Mouse (Mus musculus) liver, postnatal 0 days (tissue): ENCODE data around the gene Rpl3l. TPM values are rescaled to one million over a fixed set of nuclear protein-coding genes. Genes with fewer than 3 reads are reported as not detected.
A peak's percentile ranks its signal among the peaks of the same experiment; 100 is the strongest.

Experiments
- ATAC-seq: fragments of 200-750 bp; cut with Nextera tagmentation; 2 replicates; pipeline ENCODE4 v1.8.0; 2017; ENCODE audit warnings: mild to moderate bottlenecking, moderate library complexity
- DNase-seq: peaks from one replicate; pipeline ENCODE4 v3.0.0-alpha.2; 2016
- H3K27ac ChIP-seq: fragments of 300-500 bp; sonication (generic); 2 replicates; pipeline ENCODE4 v1.5.1; 2014; ENCODE audit warnings: antibody characterized with exemption, moderate library complexity, mild to moderate bottlenecking, low read depth
- H3K27me3 ChIP-seq: fragments of 300-500 bp; sonication (generic); 2 replicates; pipeline ENCODE4 v1.6.1; 2014; ENCODE audit warnings: low read length, control low read depth, mixed read lengths; ENCODE audit not compliant: insufficient read depth
- H3K36me3 ChIP-seq: fragments of 300-500 bp; sonication (generic); replicated peaks from 2 replicates; pipeline ENCODE4 v1.6.1; 2014; ENCODE audit warnings: mild to moderate bottlenecking, control low read depth, low read length, moderate library complexity, mixed read lengths; ENCODE audit not compliant: insufficient read depth
- H3K4me1 ChIP-seq: fragments of 300-500 bp; sonication (generic); 2 replicates; pipeline ENCODE4 v1.6.1; 2014; ENCODE audit warnings: antibody characterized with exemption, mild to moderate bottlenecking, control low read depth; ENCODE audit not compliant: insufficient read depth
- H3K4me2 ChIP-seq: fragments of 300-500 bp; sonication (generic); 2 replicates; pipeline ENCODE4 v1.6.1; 2014; ENCODE audit warnings: low read depth, mild to moderate bottlenecking, low read length, moderate library complexity, mixed read lengths
- H3K4me3 ChIP-seq: fragments of 300-500 bp; sonication (generic); 2 replicates; pipeline ENCODE4 v1.5.1; 2014; ENCODE audit warnings: low read depth, low read length
- H3K9ac ChIP-seq: fragments of 300-500 bp; sonication (generic); replicated peaks from 2 replicates; pipeline ENCODE4 v1.6.1; 2014; ENCODE audit warnings: mild to moderate bottlenecking, moderate library complexity
- H3K9me3 ChIP-seq: fragments of 300-500 bp; sonication (generic); 2 replicates; pipeline ENCODE4 v1.6.1; 2016; ENCODE audit warnings: mild to moderate bottlenecking, control low read depth, low read length, mixed read lengths
- CTCF ChIP-seq: sonication (generic); IDR thresholded peaks from 2 replicates; pipeline ENCODE4 v1.5.1; 2016; ENCODE audit warnings: antibody characterized with exemption, low read depth
- EP300 ChIP-seq: IDR thresholded peaks from 2 replicates; pipeline ENCODE4 v1.6.1; 2016; ENCODE audit warnings: antibody characterized with exemption, low read depth, mild to moderate bottlenecking
- WGBS: fragments of 180-500 bp; shearing (Covaris S2); extraction: QIAGEN DNeasy Blood & Tissue Kit; methylation state at CpG from one replicate; pipeline ENCODE4 v1.1.7; 2014; ENCODE audit not compliant: insufficient replicate concordance; 5-methylcytosine and 5-hydroxymethylcytosine counted together
- polyA plus RNA-seq: library from polyadenylated mRNA; unstranded; fragments of >200 nt; fragmentation: Nextera tagmentation; extraction: Ambion mirVana; gene quantifications from 2 replicates; pipeline ENCODE4 v1.2.1, GENCODE M21; 2015

The Rpl3l gene
- 0.14 and 1.4 TPM in 2 replicates for polyA plus RNA-seq

- DNase-seq (no peak), ATAC-seq (no peak)
- Histone ChIP-seq H3K9me3 (no peaks in the 10 kb centered on the region), H3K4me2 (no peak within 1 kb of the TSS), H3K9ac (no peak within 1 kb of the TSS; the same call in 1 of the 2 replicates), H3K4me3 (no peak within 1 kb of the TSS), H3K36me3 (peaks cover under 1% of the 10 kb centered on the region; the same call in 1 of the 2 replicates), H3K4me1 (peaks cover 14% of the 10 kb centered on the region), H3K27ac (no peak within 1 kb of the TSS), H3K27me3 (no peaks in the 10 kb centered on the region)
- TF ChIP-seq EP300: no peak
- no peak for TF ChIP-seq CTCF
- WGBS: 75% methylated on average over 2 of the region's 2 CpGs
Measured at GRCm38 (mm10) chr17:24727618-24728017, at the start of gene Rpl3l. Gene Rpl3l, plus strand, starts transcription at chr17:24727820.

DNA sequence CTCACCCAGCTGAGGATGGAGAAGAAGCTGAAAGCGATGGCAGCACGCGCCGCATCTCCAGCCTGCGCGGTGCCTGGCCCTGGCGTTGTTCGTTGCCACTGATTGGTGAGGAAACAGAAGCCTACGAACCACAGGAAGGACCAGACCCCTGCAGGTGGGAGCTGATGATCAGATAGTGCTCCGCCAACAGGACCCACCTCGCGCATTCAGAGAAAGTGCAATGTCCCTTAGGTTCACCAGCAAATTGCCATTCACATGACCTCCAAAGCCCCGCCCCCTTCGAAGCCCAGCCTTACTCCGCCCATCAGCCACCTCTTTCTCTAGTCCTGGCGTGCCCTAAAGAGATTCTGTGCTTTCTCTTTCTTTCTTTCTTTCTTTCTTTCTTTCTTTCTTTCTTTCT, 41.1 kb upstream of the Rpl3l start:
- H3K4me1 ChIP-seq: peaks cover 18% of the 10 kb centered on the region
- H3K9me3 ChIP-seq: no peaks in the 10 kb centered on the region
- DNase-seq (peak; percentile 81), ATAC-seq (peak; percentile 72)
- TF ChIP-seq CTCF: no peak
- no peak for TF ChIP-seq EP300
- H3K4me3 ChIP-seq: 0 out of 2 replicates have a peak overlapping the region, but pooled peaks have one; percentile 17
- peaks cover 41% of the 10 kb centered on the region for H3K27me3 ChIP-seq
- H3K27ac ChIP-seq: no peak overlapping the region
- no peaks in the 10 kb centered on the region; the same call in 1 of the 2 replicates for H3K36me3 ChIP-seq
- 31% methylated on average over 16 of the region's 16 CpGs for WGBS
- no peak overlapping the region for H3K9ac ChIP-seq
- H3K4me2 ChIP-seq: peak overlapping the region; percentile 58

DNA sequence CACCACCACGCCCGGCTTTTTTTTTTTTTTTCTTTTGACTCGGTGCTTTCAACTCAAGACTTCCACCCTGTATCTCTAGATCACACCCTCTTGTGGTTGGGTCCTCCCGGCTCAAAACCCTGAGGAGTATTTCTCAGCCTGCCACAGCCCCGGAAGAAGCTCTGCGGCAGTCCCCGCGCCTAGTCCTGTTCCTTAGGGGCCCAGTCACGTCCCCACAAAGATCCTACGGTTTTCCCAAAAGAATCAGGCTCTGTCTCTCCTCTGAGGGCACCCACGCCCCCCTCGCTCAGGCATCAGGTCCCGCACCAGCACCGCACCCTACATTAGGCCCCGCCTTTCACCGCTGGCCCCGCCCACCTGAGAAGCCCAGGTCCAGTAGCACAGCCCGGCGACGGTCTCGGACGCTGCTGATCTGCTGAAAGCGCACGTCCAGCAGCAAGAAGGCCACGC, 40.4 kb upstream of the Rpl3l start:
- Histone ChIP-seq H3K27me3 (peaks cover 41% of the 10 kb centered on the region), H3K9me3 (no peaks in the 10 kb centered on the region), H3K9ac (0 out of 2 replicates have a peak overlapping the region, but pooled peaks have one; percentile 9), H3K4me2 (peak overlapping the region; percentile 75), H3K27ac (no peak overlapping the region), H3K4me1 (peaks cover 18% of the 10 kb centered on the region), H3K36me3 (no peaks in the 10 kb centered on the region), H3K4me3 (peak overlapping the region; percentile 43)
- WGBS: 3% methylated on average over 24 of the region's 25 CpGs
- ATAC-seq (peak; percentile 64), DNase-seq (peak; percentile 79)
- TF ChIP-seq CTCF (no peak), EP300 (no peak)

- no peak overlapping the region for H3K27ac ChIP-seq
- WGBS: 19% methylated on average over 23 of the region's 23 CpGs
- DNase-seq (no peak), ATAC-seq (no peak)
- peaks cover 18% of the 10 kb centered on the region for H3K4me1 ChIP-seq
- H3K4me3 ChIP-seq: peak overlapping the region; percentile 43
- H3K36me3 ChIP-seq: 0 out of 2 replicates have a peak, but pooled peaks cover 3% of the 10 kb centered on the region
- TF ChIP-seq CTCF (no peak), EP300 (no peak)
- H3K4me2 ChIP-seq: peak overlapping the region; percentile 75
- peaks cover 41% of the 10 kb centered on the region for H3K27me3 ChIP-seq
- H3K9me3 ChIP-seq: no peaks in the 10 kb centered on the region
- H3K9ac ChIP-seq: 0 out of 2 replicates have a peak overlapping the region, but pooled peaks have one; percentile 9
Measured at GRCm38 (mm10) chr17:24687599-24687998, 40.0 kb upstream of the Rpl3l start.

DNA sequence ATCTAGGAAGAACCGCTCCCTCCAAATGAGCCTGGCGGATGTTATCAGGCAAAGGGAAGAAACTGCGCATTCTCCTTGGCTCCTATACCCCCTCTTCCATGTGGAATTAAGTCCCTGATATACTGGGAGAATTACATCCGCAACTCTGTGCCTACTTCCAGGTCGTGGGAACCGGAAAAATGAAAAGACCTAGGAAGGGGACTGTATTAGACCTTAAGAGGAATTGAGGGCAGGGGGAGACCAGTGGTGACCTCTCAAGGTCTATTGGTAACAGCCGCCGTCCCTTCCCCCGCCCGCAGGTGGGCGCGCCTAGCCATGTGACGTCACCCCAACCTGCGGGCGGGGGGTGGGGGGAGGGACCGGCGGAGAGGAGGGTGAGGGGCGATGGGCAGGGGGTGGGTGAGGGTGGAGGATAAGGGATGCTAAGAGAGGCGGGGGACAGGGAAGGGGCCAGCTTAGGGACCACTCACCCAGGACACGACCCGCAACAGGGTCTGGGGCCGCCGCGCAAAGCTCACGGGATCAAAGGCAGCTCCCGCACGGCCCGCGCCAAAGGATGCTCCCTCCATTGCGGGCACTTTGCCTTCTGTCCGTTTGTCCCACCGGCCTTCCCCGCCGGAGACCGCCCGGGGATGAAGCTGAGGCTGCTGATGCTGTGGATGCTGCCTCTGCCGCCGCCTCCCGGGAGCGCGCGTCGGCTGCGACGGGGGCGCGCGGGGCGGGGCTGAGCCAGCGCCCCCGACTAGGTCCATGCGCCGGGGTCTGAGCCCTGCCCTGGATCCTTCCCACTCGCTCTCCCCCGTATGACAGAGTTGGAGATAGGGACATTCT, 38.2 kb upstream of the Rpl3l start, which contains the start of gene Syngr3:
Syngr3 (minus strand) TSS at position 705 of the 831 bp plus-strand sequence.
- H3K4me1 ChIP-seq: peaks cover 18% of the 10 kb centered on the region
- peak within 1 kb of the TSS; percentile 34 for H3K4me3 ChIP-seq
- 1% methylated on average over 47 of the region's 55 CpGs for WGBS
- H3K9me3 ChIP-seq: no peaks in the 10 kb centered on the region
- no peak for ATAC-seq
- H3K27ac ChIP-seq: no peak within 1 kb of the TSS
- peaks cover 15% of the 10 kb centered on the region; the same call in 1 of the 2 replicates for H3K36me3 ChIP-seq
- H3K9ac ChIP-seq: no peak within 1 kb of the TSS
- H3K27me3 ChIP-seq: peaks cover 41% of the 10 kb centered on the region
- no peak for TF ChIP-seq CTCF
- no peak for TF ChIP-seq EP300
- no peak for DNase-seq
- peak within 1 kb of the TSS; percentile 57 for H3K4me2 ChIP-seq

DNA sequence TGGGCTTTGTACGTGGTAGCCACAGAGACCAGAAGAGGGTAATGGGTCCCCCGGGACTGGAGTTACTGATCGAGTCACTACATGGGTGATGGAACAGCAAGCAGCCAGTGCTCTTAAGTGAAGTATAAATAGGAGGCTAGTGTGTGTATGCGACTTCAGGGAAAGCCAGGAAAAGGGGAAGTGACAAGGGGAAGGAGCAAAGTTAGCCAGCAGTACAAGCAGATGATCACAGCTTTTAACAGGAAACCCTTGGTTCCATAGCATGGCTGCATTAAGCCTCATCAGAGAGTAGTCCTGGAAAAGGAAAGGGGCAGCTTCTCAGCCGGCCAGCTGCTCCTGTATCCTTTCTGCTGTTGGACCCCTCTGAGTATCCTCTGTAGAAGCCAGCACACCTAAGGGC, 35.2 kb upstream of the Rpl3l start:
- peaks cover 38% of the 10 kb centered on the region for H3K27me3 ChIP-seq

More for the DNA sequence above, 35.2 kb upstream of the Rpl3l start:
- Histone ChIP-seq H3K9me3 (no peaks in the 10 kb centered on the region), H3K4me1 (peaks cover 25% of the 10 kb centered on the region), H3K27ac (no peak overlapping the region), H3K9ac (no peak overlapping the region), H3K4me3 (no peak overlapping the region), H3K36me3 (peaks cover 15% of the 10 kb centered on the region; the same call in 1 of the 2 replicates), H3K4me2 (no peak overlapping the region)
- TF ChIP-seq CTCF: no peak
- TF ChIP-seq EP300: no peak
- ATAC-seq (no peak), DNase-seq (no peak)
- WGBS: 56% methylated on average over 5 of the region's 5 CpGs
